Mouse (Mus musculus) right cerebral cortex, adult 2 months (tissue): Measurements from ENCODE around the gene Slc9a3r1.

Experiments
- DNase-seq, 2 experiments: peaks; one replicate each; pipeline ENCODE4 v3.0.0; 2021 to 2022; ENCODE audit warnings: low spot score in 2 of 2

Gene Slc9a3r1

DNA sequence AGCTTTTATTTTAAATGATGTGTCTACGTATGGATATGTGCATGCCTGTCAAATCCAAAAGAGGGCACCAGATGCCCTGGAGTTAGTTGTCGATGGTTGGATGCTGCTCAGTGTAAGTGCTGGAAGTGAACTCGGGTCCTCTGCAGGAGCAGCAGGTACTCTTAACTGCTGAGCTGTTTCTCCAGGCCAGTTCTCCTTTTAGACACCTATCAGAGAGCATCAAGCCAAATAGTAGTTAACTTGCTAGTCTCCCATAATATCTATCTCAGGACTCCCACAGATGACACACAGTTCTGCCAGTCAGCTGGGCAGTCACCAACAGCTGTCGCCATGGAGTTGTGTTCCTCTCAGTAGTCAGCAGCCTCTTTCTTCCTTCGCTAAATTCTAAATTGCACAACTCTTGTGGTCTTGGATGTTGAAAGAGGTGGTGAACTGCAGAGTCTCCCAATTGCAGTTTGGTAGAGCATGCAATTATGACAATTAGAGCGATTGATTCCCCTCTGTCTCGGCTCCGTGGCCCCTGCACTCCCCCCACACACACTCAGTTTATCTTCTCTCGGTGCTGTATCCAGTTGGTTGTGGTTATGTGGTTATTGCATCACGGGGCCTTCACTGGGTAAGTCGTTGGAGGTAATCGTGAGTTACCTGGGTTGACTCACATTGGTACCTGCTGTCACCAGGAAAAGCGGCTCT, 25.5 kb downstream of the Slc9a3r1 start:
- no peak for DNase-seq

DNA sequence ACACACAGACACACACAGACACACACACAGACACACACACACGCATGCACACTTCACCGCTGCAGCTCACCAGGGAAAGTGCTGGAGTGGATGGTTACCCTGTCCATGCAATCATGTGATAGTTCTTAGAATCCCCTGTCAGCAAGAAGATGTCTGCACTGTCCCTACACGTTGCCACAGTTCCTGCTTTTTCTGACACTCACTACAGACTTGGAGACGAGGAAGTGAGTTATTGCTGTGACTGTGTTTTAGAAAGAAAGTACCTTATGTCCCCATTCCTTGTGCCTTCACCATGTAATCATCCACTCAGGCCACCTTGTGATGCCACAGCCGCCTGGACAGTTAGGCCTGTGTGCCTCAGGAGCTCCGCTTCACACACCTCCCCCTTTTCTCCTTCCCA, 26.2 kb downstream of the Slc9a3r1 start:
- DNase-seq: no peak

DNA sequence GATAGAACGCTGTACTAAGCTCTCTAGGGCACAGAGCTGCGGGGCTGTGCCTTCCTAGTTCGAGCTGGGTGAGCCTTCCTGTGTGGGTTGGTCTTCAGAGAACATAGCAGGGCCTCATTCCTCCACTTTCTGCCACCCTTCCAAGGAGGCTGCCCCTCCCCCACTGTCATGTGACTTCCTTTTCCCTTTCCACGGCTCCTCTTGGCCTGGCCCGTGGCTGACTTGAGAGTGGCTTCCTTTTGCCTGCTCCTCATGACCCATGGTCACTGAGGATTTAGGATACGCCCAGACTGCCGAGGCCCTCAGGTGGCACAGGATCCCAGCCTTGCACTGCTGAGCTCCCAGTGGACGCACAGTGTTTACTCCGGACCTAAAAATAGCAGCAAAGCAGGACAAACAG, 29.0 kb downstream of the Slc9a3r1 start:
- no peak for DNase-seq

DNA sequence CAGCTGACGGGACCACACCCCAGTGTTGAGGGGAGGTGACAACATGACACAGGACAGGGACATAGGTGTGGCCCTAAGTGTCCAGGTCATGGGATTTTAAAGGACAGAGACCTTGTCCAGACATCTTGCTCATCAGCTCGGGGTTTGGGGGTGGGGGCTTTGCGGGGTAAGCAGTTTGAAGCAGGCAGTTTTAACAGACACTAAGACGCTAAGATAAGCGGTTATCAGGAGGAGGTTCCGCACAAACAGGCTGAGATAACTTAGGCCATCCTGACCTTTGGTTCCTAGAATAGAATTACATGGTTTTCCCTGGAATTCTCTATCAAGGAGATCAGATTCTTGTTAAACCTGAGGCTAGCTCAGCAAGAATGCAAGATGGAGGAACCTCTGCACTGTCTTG, 31.6 kb downstream of the Slc9a3r1 start:
- no peak for DNase-seq

DNA sequence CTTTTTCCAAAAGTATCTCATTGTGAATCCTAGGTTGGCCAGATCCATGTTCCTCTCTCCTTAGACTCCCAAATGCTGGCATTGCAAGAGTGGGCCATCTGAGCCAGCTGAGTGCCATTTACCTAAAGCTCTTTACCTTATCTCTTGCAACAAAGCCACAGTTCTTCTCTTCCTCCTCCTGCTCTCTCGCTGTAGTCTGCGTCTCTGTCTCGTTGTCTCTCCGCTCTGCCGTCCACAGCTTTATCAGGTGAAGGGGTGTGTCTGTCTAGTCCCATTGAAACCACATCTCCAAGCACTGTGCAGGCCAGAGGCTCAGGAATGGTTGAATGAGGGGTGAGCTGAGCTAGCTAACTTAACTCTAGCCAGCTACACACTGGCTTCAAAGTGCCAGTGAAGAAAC, 32.8 kb downstream of the Slc9a3r1 start:
- no peak for DNase-seq

DNA sequence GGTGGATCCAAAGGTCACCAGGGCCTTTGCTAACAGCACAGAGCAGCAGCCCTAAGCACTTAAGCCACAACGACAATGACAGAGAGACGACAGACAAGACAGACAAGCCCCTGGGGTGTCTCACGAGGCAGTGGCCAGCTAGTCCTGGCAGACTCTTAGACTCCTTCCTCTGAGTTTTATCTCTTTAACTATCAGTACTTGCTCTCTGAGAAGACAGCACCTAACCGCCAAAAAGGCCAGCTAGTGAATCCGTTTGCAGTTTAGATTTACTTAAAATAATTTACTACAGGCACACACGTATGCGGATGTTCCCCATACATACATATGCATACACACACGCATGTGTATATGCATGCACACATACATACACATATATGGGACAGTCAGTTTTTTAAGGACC, 34.4 kb downstream of the Slc9a3r1 start:
- no peak for DNase-seq

DNA sequence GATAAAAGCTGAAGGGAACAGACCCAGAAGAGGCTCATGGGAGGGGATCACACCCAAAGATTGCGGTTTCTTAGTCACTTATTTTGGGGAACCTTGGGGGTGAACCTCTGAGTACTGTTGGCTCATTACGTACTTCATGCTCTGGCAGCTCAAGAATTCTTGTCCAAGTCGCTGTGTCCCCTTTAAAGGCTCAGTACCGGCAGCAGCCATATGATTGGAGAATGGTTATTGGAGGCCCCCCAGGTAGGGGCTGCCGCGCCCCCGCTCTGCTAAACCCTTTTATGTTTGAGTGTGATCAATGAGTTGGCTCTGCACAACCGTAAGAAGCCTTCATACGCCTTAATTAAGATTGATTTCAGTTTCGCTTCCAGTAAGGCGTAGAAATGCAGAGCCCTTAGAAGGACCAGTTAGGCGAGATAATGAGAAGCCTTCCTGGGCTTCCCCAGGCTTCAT, 35.8 kb downstream of the Slc9a3r1 start:
- no peak for DNase-seq

DNA sequence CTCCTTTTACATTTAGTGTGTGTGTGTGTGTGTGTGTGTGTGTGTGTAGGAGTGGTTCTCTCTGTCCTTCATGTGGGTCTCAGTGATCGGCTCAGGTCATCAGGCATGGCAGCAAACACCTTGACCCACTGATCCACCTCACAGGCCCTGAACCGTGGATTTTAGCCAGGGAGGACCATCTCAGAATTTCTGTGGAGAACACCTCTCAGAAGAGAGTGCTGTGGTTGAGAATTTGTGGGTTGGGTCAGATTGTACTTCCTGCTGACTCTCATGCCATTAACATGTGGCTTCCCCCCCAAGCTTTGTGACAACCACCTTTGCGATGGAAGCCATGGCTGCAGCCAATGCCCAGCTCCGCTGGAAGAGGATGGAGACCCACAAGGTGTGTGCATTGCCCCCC, 37.4 kb downstream of the Slc9a3r1 start:
- DNase-seq: no peak

DNA sequence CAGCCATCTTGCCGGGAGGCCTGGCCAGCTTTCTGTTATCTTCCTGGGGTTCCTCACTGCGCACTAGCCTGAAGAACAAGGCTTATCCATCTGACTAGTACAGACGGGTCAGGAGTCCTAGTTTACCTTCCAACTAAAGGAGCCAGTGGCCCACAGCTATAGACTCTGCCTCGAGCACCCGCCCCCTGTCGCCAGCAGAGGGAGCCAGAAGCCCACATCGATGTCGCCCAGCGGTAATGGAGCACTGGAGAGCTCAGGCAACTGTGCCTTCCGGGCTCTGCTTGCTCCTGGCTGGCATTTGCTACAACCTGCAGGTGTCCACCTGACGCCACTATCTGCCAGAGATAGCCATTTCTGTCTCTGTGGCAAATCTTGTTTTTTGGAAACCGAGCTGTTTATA, 39.2 kb downstream of the Slc9a3r1 start:
- peak; percentile 86 to 90 for DNase-seq

DNA sequence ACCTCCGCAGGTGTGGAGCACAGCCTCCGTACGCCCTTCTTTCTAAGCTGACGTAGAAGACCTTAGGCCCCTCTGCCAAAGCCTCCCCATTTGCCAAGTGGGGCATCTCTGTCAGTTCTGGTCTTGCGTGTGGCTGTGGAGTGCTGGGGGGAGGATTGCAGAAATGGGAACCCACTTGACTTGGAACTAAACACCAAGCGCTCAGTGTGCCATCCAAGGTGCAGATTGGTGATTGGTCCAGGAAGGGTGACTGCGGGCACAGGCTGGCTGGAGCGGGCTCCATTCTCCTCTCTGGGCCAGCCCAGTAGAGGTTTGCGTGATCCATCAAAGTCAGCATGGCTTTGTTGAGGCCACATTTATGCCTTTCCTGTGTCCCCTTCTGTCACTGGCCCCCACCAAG, 39.6 kb downstream of the Slc9a3r1 start:
- DNase-seq: no peak

DNA sequence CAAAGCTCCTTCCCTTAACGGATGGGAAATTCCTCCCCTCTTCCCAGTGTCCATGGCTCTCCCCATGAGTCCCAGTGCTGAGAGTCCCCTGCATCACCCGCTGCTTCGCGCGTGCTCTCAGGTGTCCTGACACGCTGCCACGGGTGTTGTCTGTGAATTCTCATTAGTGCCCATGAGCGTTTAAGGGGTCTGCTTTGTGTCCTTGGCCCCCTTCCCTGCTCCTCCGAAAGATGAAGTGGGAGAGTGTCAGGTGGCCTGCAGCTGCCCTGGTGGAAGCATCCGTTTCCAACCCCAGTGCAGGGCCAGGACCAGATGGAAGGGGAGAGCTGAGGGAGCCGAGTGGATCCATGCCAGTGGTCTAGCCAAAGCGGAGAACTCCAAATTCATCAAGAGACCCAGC, 45.0 kb downstream of the Slc9a3r1 start:
- no peak for DNase-seq

DNA sequence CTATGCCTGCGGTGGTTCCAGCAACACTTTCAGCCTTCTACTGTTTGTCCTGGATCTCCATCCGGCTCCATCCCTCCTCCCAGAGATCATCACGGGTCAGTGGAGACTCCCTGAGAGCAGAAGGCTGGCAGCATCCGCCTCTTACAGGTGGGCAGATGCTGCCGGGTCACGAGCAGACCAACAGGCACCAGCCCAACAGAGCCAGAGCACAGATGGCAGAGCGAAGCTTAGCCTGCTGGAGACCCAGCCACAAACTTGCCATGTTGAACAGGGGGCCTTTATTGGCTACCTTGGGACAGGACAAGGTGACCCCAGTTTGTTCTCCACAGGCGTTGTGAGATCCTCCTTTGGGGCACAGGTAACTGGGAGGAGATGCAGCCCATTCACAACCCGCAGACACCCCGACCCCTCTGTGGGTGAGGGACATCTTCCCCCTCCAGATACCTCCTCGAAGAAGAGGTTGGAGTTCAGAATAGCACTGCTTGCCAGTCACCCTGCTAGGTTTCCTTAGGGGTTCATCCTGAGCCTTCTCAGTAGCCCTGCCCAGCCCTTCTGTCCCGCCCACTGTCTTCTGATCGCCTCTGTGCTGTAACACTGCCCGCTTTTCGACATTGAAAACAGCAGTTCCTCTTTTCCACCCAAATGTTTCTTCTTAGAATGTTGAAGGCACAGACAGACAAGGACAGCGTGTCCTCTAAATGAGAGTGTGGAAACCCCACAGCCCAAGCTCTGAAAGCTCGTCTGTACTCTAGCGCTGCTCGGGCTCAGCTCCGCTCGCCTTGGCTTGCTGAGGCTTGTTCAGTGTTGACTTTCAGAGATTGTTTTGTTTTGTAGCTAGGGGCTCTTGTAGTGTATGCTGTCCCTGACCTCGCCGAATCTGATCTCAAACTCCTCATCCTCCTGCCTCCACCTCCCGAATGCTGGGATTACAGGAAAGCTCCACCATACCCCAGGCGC, 45.9 kb downstream of the Slc9a3r1 start:
- DNase-seq: no peak

DNA sequence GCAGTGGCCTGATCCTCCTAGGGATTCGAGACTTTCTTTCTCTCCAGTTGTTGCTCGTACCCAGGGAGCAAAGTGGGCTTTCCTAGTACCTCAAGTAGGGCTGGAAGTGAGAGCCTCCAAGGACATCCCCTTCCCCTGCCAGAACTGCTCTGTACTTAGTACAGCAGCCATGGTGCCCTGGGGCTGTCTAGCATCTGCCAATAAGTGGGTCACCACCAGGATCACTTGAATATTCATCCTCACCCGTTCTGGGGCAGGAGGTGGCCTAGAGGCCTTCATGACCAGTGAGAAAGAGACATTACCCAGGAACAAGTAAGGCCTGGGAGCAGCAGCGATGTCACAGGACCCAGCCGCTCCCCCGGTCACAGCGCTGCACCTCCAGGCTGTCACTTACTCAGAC, 46.8 kb downstream of the Slc9a3r1 start:
- no peak for DNase-seq

DNA sequence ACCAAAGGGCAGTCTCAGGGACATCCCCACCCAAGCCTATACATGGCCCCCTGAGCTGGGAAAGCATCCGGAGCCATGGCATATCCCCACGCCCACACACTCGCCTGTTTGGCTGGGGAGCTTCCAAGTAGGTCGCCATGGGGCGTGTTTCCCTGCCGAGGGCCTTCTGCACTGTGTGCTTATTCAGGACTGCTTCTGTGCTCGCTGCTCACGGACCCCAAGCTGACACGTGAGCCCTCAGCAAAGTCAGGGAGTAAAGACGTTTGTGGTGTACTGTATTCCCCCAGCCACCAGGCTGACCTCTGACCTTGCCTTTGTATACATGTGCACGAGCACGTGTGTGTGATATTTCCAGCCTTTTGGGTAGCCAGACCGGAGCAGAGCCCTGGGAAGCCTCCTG, 49.0 kb downstream of the Slc9a3r1 start:
- no peak for DNase-seq

DNA sequence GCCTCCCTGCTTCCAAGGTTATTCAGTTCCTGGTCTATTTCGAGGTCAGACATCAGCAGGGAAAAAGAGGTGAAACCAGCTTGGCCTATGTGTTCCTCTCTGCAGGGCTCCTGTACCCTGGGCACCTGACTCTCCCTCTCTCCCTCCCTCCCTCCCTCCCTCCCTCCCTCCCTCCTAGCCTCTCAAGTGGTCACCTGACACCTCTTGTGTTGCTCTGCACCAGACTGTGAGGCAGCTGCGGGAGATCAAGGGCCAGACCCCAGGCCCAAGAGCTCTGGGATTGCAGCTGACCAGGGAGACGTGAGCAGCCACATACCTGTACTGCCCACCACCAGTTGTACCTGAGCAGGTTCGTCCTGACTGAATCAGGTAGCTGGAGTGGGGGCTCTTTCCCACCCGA, 52.0 kb downstream of the Slc9a3r1 start:
- DNase-seq: no peak

DNA sequence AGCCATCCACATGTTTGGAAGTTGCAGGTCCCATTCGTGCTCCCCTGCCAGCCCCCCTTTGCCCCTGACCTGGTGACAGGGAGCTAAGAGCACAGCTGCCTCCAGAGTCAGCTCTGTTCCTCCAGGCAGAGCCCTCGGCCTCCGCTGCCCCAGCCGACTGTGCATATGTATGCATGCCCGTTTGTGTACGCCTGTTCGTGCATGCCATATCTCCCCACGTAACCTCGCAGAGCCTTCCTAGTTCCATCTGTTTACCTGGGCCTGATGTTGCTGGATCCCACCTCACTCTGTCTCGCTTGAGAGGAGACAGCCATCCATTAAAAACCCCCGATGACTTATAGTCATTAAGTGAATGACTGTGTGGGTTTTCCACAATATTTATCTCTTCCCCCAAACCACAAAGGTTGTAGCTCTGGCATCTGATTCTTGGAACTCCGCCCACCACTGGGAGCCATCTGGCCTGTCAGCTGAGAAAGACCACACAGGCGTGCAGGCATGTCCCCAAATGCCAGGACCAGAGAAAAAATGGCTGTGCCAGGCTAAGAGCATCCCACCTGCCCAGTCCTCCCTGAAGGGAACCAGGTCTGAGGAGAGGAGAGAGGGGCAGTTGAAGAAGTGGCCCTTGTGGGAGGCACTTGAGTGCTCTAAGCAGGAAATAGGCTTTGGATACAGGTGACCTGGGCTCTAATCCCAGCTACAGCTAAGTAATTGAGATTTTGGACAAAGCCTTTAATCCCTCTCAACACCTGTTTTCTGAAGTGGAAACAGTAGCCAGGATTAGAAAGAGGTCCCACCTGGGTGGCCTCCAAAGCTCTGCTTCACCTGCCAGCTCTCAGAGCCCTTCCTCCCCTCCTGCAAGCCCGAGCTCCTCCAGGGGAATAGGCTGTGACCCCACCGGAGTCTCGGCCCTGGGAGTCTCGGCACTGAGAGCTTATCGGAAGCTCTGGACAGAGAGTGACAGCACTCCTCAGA, 54.6 kb downstream of the Slc9a3r1 start:
- DNase-seq: no peak

DNA sequence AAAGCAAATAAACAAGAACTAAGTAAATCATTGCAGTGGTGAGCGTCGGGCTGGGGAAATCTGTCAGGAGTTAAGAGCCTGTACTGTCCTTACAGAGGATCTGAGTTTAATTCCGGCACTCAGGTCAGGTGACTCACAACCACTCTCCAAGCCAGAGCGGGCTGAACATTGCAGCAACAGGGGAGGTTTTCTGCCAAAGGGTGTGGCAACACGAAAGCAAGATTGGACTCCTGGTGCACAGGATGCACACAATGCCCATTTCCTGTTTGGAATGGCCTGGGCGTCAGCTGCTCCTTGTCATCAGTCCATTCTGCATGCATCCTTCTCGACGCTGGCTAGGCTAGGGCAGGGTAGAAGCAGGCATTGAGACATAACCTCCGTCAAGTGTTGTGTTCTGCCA, 56.1 kb downstream of the Slc9a3r1 start:
- no peak for DNase-seq

DNA sequence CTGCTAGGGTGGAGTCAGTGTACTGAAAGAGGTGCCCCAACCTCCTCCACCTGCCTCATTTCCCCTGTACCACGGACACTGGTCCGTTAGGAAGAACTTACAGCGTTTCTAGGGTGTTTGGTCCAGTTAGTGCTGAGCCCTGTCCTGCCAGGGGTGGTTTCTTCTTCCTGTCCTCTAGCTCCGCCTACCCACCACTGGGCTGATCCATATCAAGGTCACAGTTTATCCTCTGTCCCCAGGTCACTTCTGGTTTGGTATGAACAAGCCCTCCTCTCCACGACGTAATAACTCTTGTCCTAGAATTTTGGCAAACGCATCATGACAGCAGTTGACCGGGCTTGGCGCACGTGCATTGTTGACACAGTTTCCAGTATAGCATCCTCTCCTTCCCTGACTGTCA, 56.5 kb downstream of the Slc9a3r1 start:
- DNase-seq: no peak

DNA sequence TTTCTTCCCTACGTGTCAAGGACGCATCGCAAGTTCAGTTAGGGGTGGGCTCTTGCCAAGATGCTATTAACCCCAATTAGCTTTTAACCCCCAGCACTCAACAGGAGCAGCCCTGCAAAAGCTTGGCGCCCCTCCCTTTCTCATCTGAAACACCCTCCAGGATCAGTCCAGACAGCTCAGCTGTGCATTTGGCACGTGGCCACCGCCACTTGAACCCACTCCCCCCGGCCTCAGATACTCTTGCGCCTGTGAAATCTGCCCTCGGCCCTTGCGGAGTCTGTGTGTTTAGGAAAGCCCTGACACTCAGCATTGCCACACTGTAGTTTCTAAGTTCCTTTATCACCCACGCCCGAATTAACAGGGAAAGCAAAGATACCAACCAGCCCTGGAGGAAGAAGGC, 58.9 kb downstream of the Slc9a3r1 start:
- DNase-seq: no peak

DNA sequence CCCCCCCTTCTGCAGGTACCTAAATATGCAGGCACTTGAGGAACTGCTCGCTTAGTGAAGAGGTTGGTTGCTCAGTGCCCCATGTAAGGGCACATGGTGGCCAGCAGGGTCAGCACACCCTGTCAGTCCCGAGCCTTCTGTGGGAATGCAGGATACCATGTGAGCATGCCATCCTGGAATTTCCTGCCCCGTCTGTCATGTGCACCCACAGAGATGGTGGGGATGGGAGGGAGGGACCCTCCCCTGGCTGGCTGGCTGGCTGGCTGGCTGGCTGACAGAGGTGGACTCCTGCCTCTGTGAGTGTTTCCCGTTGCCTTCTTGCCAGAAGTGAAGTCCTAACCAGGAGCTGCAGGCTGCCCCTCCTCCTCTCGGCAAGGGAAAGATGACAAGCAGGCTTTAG, 59.4 kb downstream of the Slc9a3r1 start:
- no peak for DNase-seq

DNA sequence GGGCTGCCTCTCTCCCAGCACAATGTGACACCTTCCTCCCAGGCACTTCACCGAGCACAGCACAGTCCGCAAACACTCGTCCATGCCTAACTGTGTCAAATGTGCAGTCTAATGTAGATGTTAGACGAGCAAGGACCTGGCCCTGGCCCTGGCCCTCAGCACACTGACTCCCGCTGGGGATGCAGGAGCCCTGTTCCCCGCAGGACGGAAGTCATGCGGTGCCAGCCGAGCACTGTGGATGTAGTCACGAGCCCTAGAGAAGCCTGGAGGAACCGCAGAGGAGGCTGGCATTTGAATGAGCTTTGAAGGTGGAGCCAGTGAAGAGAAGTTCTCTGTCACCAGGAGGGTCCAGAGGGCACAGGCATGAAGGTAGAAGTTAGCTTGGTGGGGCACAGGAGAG, 60.3 kb downstream of the Slc9a3r1 start:
- no peak for DNase-seq

DNA sequence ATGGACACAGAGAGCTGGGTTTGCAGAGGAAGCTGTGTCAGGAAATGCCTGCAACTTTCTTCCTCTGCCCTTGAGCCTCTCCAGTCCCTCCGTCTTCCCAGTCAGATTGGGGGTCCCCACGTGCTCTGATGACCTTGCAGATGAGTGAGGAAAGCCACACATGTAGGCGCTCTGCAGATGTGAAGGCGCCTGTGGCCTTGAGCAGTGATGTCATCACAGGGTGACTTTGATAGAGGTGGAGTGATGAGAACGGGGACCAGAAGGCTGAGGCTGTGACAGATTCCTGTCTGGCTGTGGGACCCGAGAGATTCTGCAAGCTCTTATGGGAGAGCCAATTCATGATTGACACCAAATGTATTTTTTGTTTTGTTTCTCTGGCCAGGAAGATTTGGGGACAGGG, 60.7 kb downstream of the Slc9a3r1 start:
- DNase-seq: no peak
